Mouse (Mus musculus) spleen, embryonic (tissue): Measurements from ENCODE around the gene 9630041A04Rik.

Experiments
- CTCF ChIA-PET: fragments of 350-600 bp; sonication (Branson Sonifier 250); formaldehyde crosslinking; loops from one replicate; lab custom pipeline; 2022; lab: Charles Lee

9630041A04Rik gene

DNA sequence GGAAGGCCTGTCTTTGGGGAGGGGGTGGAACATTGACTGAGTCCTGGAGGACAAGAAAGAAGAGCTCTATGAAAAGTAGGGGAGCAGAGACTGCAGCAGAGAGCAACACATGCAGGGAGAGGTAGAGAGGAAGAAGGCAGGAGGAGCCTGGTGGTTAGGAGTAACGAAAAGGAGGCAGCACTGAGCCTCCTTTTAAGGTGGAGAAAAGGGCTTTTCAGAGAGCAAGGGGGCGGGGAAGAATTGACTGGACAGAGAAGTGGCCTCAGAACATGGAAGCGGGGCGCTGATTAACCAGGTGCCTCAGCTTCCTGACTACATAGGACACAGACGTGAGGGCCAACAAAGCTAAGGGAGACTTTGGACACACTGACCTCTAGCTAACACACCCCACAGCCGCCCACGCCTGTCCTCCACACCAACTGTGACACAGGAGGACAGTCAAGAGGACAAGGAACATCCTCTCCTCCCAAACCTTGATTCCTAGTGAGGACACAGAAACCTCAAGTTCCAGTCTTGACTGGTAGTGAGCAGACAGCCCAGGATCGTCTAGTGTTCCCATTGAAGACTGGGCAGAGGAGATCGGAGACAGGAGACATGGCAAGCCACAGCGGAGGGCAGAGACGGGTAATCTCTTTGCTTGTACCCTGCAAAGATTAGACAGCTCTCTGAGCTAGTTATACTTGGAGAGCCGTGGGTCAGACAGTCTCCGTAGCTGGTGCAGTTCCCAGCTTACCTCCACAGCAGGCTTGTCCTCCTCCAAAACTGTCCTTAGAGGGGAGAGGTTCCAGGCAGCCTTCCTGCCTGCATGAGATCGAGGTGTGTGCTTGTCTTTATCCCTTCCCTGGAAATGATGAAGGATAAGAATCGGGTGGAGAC, at the start of gene 9630041A04Rik:
TSS of gene 9630041A04Rik (plus strand) at position 246 of the 876 bp plus-strand sequence.
- CTCF ChIA-PET = no interaction called here

DNA sequence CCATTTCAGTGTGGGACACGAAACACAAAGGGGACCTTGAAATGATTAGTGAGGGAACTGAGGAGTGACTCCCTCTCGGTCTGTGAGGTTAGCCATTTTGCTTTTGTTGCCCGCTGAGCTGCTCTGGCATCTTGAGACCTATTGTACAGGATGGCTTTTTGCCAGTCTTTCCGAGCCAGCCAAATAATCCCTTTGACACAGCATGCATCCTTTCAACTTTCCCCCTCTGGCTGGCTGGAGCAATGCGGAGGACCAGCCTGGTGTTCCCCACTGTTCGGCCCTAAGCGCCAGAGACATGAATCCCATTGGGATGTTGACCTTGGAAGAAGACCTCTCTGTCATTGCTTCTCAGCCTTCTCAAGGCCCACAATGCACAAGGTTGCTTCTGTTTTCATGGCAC, 37.7 kb upstream of the 9630041A04Rik start:
- CTCF ChIA-PET = no interaction called here

- CTCF ChIA-PET = no interaction called here
Observed at GRCm38 (mm10) chr9:101825626-101826025, 36.0 kb upstream of the 9630041A04Rik start.

- CTCF ChIA-PET = no interaction called here
Observed at GRCm38 (mm10) chr9:101833619-101834018, 28.0 kb upstream of the 9630041A04Rik start.

- CTCF ChIA-PET = no interaction called here
Observed at GRCm38 (mm10) chr9:101841101-101841500, 20.5 kb upstream of the 9630041A04Rik start.

GRCm38 (mm10) chr9:101843893-101844292, 17.7 kb upstream of the 9630041A04Rik start:
- CTCF ChIA-PET = no interaction called here

- CTCF ChIA-PET = no interaction called here
Observed at GRCm38 (mm10) chr9:101845691-101846090, 15.9 kb upstream of the 9630041A04Rik start.

DNA sequence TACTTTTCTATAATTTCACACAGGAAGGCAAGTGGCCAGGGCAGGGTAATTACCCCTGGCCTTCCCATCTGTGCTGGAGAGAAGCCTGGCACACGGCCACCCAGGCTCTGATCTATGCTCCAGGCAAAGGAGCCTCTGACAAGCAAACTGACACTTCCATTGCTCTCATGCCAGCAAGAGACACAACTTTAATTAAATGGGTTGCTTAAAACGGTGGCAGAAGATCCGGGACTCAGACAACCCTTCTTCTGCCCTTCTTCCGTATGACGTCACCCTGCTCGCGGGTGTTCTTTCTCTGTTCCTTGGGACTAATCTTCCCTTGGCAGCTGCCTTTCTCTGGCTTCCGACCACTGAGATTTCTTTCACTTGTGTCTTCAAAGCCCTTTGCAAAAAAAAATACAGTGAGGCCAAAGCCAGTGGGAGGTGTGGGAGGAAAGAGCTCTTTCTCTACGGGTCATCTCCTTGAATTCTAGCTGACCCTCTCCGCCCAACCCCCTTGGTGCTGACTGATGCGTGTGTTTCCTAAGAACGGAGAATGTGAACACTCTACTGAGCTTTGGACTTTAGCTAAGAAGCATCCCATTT, 932 bp downstream of the 9630041A04Rik start:
- CTCF ChIA-PET = no interaction called here

DNA sequence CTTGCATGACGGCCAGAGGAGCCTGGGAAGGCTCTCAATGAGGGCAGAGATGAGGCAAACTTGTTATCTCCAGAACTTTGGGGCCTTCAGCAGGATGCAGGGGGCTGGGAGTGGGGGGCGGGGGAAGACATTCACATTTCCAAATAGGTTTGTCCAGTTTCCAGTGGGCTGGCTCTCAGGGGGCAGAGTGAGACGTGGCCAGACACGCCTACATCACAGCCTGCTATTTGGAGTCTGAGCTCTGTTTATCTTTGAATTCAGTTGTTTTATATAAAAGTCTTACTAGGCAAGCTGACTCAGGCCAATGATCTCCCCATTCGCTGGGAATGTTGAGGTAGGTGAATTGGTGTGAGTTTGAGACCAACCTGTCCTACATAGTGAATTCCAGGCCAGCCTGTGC, 1.5 kb downstream of the 9630041A04Rik start:
- CTCF ChIA-PET = no interaction called here

- CTCF ChIA-PET = interaction anchor here (0.6 kb wide), 1 partner anchor 123 kb away, joined by 3 read pairs; no protein-coding TSS in a partner anchor
Observed at GRCm38 (mm10) chr9:101868593-101868992, 7.0 kb downstream of the 9630041A04Rik start.

DNA sequence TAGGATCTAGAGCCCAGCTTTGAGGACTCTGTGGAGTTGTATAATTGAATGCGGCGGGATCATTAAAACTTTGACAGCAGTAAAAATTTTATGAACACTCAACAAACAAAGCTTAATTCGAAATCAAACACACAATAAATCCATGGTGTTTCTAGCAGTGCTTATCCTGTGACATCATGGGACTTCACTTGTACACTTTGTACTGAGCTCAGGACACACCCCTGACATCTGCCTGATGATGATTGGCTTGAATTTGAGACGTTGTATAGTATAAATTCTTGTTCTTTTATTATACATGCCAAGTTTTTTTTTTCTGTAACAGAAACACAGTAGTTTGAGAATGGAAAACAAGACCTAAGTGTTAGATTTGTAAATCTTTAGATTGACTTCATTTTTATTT, 8.4 kb downstream of the 9630041A04Rik start:
- CTCF ChIA-PET = no interaction called here

- CTCF ChIA-PET = no interaction called here
Observed at GRCm38 (mm10) chr9:101875306-101875705, 13.7 kb downstream of the 9630041A04Rik start.

GRCm38 (mm10) chr9:101877109-101877987, 15.7 kb downstream of the 9630041A04Rik start:
- CTCF ChIA-PET = no interaction called here

- CTCF ChIA-PET = no interaction called here
Observed at GRCm38 (mm10) chr9:101883295-101883694, 21.7 kb downstream of the 9630041A04Rik start.

- CTCF ChIA-PET = no interaction called here
Observed at GRCm38 (mm10) chr9:101897851-101898250, 36.2 kb downstream of the 9630041A04Rik start.

DNA sequence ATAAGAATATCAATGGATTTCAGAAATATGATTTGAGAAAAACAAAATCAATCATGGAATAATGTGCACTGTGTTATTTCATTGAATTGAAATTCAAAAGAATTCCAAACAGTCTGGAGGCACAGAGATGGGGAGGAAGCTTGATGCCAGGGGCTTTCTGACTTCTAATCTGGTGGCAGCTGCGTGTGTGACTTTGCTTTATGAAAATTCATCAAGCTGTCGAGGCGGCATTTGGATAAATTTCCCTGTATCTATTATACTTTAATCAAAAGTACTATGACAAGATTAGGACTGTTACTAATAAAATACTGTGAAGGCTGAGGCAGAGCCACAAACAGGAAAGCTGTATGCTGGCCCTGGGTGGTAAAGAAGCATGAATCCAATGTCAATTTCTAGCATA, 41.8 kb downstream of the 9630041A04Rik start:
- CTCF ChIA-PET = no interaction called here

DNA sequence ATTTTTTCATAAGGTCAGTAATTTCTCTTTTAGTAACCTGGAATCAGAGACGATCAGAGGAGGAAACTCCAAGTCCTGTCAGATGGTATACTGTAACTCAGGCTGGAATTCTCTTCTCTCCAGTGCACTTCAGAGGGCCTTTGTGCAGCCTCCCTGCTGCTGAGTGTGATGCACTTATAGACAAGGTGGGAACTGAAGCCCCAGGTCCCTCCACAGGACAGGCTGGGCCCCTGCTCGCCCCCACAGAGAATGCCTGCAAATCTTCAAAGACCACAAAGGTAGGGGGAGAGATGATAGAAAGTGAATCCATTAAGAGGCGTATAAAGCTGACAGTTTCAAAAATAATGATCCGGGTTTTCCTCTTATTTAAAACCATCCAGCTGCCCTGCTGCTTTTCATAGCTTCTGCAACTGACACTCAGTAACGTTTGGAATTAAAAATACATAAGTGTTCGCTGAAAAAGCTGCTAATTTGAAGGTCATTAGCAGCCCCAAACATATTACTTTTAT, 46.2 kb downstream of the 9630041A04Rik start:
- CTCF ChIA-PET = no interaction called here

DNA sequence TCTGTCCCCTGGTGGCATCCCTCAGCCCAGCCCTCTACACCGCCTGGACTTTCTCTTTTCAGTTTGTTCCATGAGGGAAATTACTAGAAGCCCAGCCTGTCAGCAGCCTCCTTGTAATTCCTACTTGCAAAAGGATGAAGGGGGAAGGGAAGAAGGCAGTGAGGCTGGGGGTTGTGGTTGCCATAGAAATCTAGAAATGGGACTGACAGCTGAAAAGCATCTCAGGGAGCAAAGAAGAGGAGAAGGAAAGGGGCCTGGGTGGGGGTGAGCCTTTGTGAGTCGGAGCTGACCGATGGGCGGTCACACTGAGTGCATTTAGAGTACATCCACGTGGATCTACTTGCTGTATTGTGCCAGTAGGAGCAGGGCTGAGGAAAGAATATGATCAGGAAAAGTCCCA, 47.2 kb downstream of the 9630041A04Rik start:
- CTCF ChIA-PET = no interaction called here

GRCm38 (mm10) chr9:101909491-101909890, 47.9 kb downstream of the 9630041A04Rik start:
- CTCF ChIA-PET = no interaction called here

GRCm38 (mm10) chr9:101911176-101911866, 49.7 kb downstream of the 9630041A04Rik start:
- CTCF ChIA-PET = no interaction called here

DNA sequence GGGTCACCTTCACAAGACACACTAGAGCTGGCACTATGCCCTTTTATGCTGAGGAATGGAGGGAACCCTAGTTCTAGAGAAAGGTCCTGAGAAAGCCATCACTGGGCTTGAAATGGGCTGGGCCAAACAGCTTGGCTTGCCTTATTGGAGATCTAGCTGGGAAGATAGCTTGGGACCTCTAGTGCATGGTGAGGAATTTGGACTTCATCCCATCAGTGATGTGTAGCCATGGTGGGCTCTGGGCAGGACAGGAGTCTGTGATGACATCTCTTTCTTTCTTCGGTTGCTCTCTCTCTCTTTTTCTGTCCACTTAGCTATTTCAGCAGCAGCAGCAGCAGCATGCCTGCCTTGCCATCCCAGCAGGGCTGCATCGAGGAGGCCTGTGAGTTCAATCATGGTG, 53.4 kb downstream of the 9630041A04Rik start:
- CTCF ChIA-PET = no interaction called here
